Mouse (Mus musculus) megakaryocyte-erythroid progenitor cell, adult 5-6 weeks (primary cell): ENCODE measurements around the gene Tcam1. TPM values are rescaled to one million over a fixed set of nuclear protein-coding genes. Genes with fewer than 3 reads are reported as not detected.

ENCODE experiments used
- ATAC-seq: replicated peaks from 2 replicates; pipeline ENCODE4 v1.8.0; 2016; ENCODE audit warnings: mild to moderate bottlenecking, inconsistent platforms; ENCODE audit not compliant: severe bottlenecking, poor library complexity, low FRiP score, low TSS enrichment
- total RNA-seq, 2 experiments: library from RNA; stranded (forward) in 1 of 2; stranded (reverse) in 1 of 2; fragments of 200-1000, 215-1000 nt in 1 of 2; fragments of >200 nt in 1 of 2; fragmentation: Nextera tagmentation in 1 of 2; gene quantifications; 2 replicates each; pipeline ENCODE4 v1.2.3; 2014 to 2017

Tcam1 gene
- total RNA-seq, 2 experiments from 2014 or later, result 2.1 to 3.5 TPM

GRCm38 (mm10) chr11:106313533-106313932 lies 37.1 kb downstream of the Tcam1 start:
- no peak for ATAC-seq

DNA sequence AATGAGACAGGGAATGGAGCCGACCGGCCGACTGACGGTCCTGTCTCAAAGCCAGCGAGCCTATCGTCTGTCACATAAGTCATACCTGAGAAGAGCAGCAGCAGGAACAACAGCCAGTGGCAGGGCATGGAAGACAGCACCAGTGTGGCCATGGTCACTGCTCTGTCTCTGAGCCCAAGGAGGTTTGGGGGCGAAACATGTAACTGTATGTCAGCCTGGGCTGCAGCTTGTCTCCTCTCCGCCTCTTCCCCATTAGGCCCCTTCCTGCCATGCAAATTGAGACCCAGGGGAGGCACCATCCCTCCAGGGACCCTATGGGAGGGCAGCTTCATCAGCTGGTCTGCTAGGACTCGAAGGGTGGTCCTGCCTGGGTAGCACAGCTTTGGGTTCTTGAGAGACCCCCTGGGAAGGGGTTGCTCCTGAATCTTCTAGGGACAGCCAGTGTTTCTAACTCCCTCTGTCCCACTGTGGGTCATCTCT lies 37.9 kb downstream of the Tcam1 start, which contains the start of gene Cd79b:
Cd79b (minus strand) TSS at position 430 of the 480 bp plus-strand sequence.
- no peak for ATAC-seq

DNA sequence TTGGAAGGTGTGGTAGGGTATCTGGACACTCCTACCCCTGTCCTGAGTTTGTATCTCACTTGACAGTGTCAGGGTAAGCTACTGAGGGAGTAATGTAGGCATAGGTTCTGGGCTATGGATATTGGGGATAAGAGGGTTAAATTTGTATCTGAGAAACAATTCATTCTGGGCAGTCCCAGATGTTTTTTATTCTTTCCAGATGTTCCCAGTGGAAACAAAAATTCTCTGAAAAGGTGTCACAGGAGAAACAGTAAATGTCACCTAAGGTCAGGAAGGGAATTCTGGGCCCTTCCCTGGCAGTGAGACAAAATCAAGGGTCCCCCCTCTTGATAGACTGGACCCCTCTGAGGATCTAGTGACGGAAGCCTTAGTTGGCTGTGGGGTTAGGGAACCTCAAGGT lies 39.9 kb downstream of the Tcam1 start:
- no peak for ATAC-seq

DNA sequence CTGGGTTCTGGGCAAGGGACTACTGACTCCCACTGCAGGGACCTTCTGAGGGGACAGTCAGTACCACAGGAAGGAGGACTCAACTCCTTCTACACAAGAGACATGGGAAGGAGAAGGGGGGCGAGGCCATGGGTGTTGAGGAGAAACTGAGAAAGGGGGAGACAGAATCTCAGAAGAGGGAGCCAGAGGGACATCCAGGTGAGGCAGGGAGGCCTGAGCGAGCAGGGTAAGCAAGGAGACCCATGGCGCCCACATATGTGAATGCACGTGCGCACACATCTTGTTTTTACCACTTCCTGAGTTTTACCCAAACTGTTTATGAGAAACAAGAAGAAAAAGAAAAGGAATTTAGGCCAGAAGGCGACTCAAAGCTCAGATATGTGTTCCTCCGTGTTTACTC lies 41.3 kb downstream of the Tcam1 start:
- no peak for ATAC-seq

GRCm38 (mm10) chr11:106318406-106319366 lies 42.2 kb downstream of the Tcam1 start:
- ATAC-seq, result no peak

GRCm38 (mm10) chr11:106324858-106325257 lies 48.4 kb downstream of the Tcam1 start:
- no peak for ATAC-seq

DNA sequence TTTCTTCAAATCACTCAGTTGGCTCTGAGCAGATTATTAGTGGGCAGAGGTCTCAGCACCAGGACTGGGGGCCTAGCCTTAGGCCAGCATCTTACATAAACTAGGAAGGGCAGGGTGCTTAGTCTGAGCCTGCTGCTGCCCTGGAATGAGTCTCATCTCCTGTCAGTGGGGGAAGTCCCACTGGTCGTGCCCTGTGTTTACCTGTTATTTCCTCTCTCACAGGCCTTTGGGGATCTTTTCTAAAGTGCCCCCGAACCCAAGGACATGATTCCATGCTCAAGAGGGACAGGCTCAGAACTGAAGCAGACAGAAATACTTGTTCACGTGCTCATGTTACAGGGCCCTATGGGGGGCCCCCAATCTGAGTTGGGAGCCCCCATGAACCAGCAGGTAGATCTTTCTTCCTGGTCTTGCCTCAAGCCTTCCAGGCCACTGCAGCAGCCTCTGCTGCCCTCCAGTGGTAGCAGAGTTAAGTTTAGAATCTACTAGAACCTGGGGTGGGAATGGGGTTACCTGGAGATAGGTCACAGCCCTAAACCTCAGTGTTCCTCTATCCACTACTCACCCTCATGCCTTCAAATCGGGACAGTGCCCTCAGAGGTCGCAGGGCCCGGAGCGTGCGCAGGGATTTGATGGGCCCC lies 49.2 kb downstream of the Tcam1 start:
- ATAC-seq, result 0 out of 2 replicates have a peak, but pooled peaks have one; percentile 40

- no peak for ATAC-seq
Observed at GRCm38 (mm10) chr11:106326475-106326874, 50.0 kb downstream of the Tcam1 start.

GRCm38 (mm10) chr11:106328521-106328920 lies 52.0 kb downstream of the Tcam1 start:
- ATAC-seq, result no peak

DNA sequence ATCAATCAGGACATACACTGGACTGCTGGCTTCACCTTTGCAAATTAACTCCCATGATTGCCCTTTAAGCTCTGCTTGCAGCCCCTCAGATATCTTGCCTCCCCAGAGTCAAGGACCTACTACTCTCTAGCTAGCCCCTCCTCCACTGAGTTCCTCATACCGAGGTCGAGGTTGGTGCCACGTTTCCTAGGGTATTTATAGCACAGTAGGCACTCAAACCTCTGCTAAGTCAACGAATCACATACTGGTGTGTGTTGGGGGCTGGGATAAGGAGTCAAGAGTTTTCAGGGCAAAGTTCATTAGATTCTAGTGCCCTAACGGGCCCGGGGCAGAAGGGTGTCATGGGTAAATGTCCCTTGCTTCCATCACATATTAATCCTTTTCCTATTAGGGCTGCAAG lies 52.7 kb downstream of the Tcam1 start:
- ATAC-seq, result no peak

GRCm38 (mm10) chr11:106329682-106330081 lies 53.2 kb downstream of the Tcam1 start:
- peak; percentile 81 for ATAC-seq

GRCm38 (mm10) chr11:106332458-106332857 lies 56.0 kb downstream of the Tcam1 start:
- ATAC-seq, result no peak

DNA sequence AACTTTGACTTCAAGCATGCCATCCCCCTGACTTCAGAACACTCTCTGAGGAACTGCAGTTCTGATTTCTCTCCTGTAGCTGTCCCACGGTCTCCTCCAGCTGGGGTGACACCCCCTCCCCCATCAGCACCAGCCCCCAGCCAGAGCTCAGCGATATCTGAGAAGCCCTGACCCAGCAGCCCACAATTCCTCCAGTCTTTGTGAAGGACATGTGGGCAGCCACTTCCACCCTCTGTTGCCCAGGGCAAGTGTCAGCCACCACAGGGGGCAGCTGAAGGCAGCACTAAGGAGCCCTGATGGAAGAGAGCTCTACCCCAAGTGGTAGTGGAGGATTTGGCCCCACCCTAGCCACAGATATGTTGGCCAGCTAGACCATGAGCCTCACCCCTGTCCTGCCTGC lies 57.6 kb downstream of the Tcam1 start:
- no peak for ATAC-seq

GRCm38 (mm10) chr11:106338029-106338428 lies 61.6 kb downstream of the Tcam1 start:
- no peak for ATAC-seq

Other genes starting within 250 kb of the Tcam1 start
- gene Dcaf7, start 239.8 kb upstream of the Tcam1 start, total RNA-seq (2014; fragmentation: Nextera tagmentation), result 53.4 and 63.3 TPM in 2 replicates
- gene Dcaf7, start 239.8 kb upstream of the Tcam1 start, total RNA-seq (2017), result 44.3 and 46.4 TPM in 2 replicates
- gene Taco1, start 210.6 kb upstream of the Tcam1 start, total RNA-seq (2014; fragmentation: Nextera tagmentation), result 8.3 and 9.0 TPM in 2 replicates
- 15.2 and 29.7 TPM in 2 replicates for gene Taco1, start 210.6 kb upstream of the Tcam1 start, total RNA-seq (2017)
- 10.3 and 19.9 TPM in 2 replicates for gene Map3k3, start 192.1 kb upstream of the Tcam1 start, total RNA-seq (2014; fragmentation: Nextera tagmentation)
- 5.9 and 9.0 TPM in 2 replicates for gene Map3k3, start 192.1 kb upstream of the Tcam1 start, total RNA-seq (2017)
- gene Gm10840, start 115.8 kb upstream of the Tcam1 start, total RNA-seq (2014; fragmentation: Nextera tagmentation), result not detected in 2 replicates
- gene Gm10840, start 115.8 kb upstream of the Tcam1 start, total RNA-seq (2017), result not detected in 2 replicates
- gene Limd2, start 115.8 kb upstream of the Tcam1 start, total RNA-seq (2014; fragmentation: Nextera tagmentation), result 12.0 and 18.5 TPM in 2 replicates
- gene Limd2, start 115.8 kb upstream of the Tcam1 start, total RNA-seq (2017), result 4.4 and 5.9 TPM in 2 replicates
- 20.3 and 29.6 TPM in 2 replicates for gene Strada, start 74.5 kb upstream of the Tcam1 start, total RNA-seq (2014; fragmentation: Nextera tagmentation)
- 9.8 and 15.5 TPM in 2 replicates for gene Strada, start 74.5 kb upstream of the Tcam1 start, total RNA-seq (2017)
- gene Ccdc47, start 60.3 kb upstream of the Tcam1 start, total RNA-seq (2014; fragmentation: Nextera tagmentation), result 33.8 and 41.7 TPM in 2 replicates
- gene Ccdc47, start 60.3 kb upstream of the Tcam1 start, total RNA-seq (2017), result 218 and 232 TPM in 2 replicates
- 65.1 and 66.6 TPM in 2 replicates for gene Ddx42, start 59.7 kb upstream of the Tcam1 start, total RNA-seq (2014; fragmentation: Nextera tagmentation)
- 82.7 and 126 TPM in 2 replicates for gene Ddx42, start 59.7 kb upstream of the Tcam1 start, total RNA-seq (2017)
- gene Ftsj3, start 20.6 kb upstream of the Tcam1 start, total RNA-seq (2014; fragmentation: Nextera tagmentation), result 115 and 123 TPM in 2 replicates
- gene Ftsj3, start 20.6 kb upstream of the Tcam1 start, total RNA-seq (2017), result 235 and 274 TPM in 2 replicates
- 126 and 145 TPM in 2 replicates for gene Psmc5, start 20.5 kb upstream of the Tcam1 start, total RNA-seq (2014; fragmentation: Nextera tagmentation)
- 111 and 128 TPM in 2 replicates for gene Psmc5, start 20.5 kb upstream of the Tcam1 start, total RNA-seq (2017)
- gene Smarcd2, start 3.7 kb upstream of the Tcam1 start, total RNA-seq (2014; fragmentation: Nextera tagmentation), result 93.8 and 120 TPM in 2 replicates
- 201 and 272 TPM in 2 replicates for gene Smarcd2, start 3.7 kb upstream of the Tcam1 start, total RNA-seq (2017)
- gene Gh, start 25.2 kb downstream of the Tcam1 start, total RNA-seq (2014; fragmentation: Nextera tagmentation), result not detected in 2 replicates
- not detected in 2 replicates for gene Gh, start 25.2 kb downstream of the Tcam1 start, total RNA-seq (2017)
- gene Cd79b, start 38.1 kb downstream of the Tcam1 start, total RNA-seq (2014; fragmentation: Nextera tagmentation), result 5.1 and 21.6 TPM in 2 replicates
- gene Cd79b, start 38.1 kb downstream of the Tcam1 start, total RNA-seq (2017), result 1.4 and 3.5 TPM in 2 replicates
- 0.11 TPM in 1 of 2 replicates, not detected in the other for gene Scn4a, start 76.6 kb downstream of the Tcam1 start, total RNA-seq (2014; fragmentation: Nextera tagmentation)
- gene Scn4a, start 76.6 kb downstream of the Tcam1 start, total RNA-seq (2017), result not detected in 2 replicates
- gene Prr29, start 88.8 kb downstream of the Tcam1 start, total RNA-seq (2014; fragmentation: Nextera tagmentation), result 4.6 TPM in 1 of 2 replicates, not detected in the other
- not detected in 2 replicates for gene Prr29, start 88.8 kb downstream of the Tcam1 start, total RNA-seq (2017)
- 20.5 and 46.5 TPM in 2 replicates for gene Icam2, start 111.4 kb downstream of the Tcam1 start, total RNA-seq (2014; fragmentation: Nextera tagmentation)
- gene Icam2, start 111.4 kb downstream of the Tcam1 start, total RNA-seq (2017), result 51.4 and 82.3 TPM in 2 replicates
- gene Ern1, start 211.2 kb downstream of the Tcam1 start, total RNA-seq (2014; fragmentation: Nextera tagmentation), result 13.7 and 14.2 TPM in 2 replicates
- 7.0 and 9.8 TPM in 2 replicates for gene Ern1, start 211.2 kb downstream of the Tcam1 start, total RNA-seq (2017)